17 mouse cellular contexts compared by ENCODE assay signal in genomic region chrX:164951858-164952576, GRCm38 (mm10). TPM values are rescaled to one million over a fixed set of nuclear protein-coding genes. Genes with fewer than 3 reads are reported as not detected.
DNase-seq lines count a peak whose midpoint lies in the region; ATAC-seq lines count a peak whose summit lies in the region.
"Had no signal": no experiment of that assay in that cellular context is flagged by ENCODE, and none has a peak within 500 bp of the region (broad histone marks: within the 10 kb centered on the region; RNA-seq: fewer than 3 reads in every experiment).

No protein-coding gene starts in this region.

- no peaks in the 10 kb centered on the region for H3K9me3 ChIP-seq in heart, embryonic 16.5 days (replicated peaks; ENCODE audit: control insufficient read depth, low read length)
- H3K9me3 ChIP-seq: liver, embryonic 13.5 days had no signal

- intact Hi-C loops in heart, postnatal 14 days (cut with DNase I) = no loop called here

- H3K27me3 ChIP-seq in heart, embryonic 16.5 days (ENCODE audit: control insufficient read depth, insufficient read depth, low read length) = no peaks in the 10 kb centered on the region
- H3K27me3 ChIP-seq: liver, embryonic 13.5 days had no signal

- no peak overlapping the region for H3K9ac ChIP-seq in heart, embryonic 16.5 days (ENCODE audit: low read length)
- H3K9ac ChIP-seq: liver, embryonic 13.5 days had no signal

- peak; percentile 93 for DNase-seq in heart, adult 11 months
- no peak for DNase-seq in heart, postnatal 14 days
- DNase-seq in 416B (ENCODE audit: low read depth) = peak; percentile 69
- peak; percentile 14 to 33 for DNase-seq in kidney, postnatal 36 days
- DNase-seq in urinary bladder, postnatal 14 days (ENCODE audit: low spot score) = no peak
- DNase-seq in natural killer cell, adult 2 months (ENCODE audit: low spot score in 2 of 2) = no peak
- DNase-seq: gastrocnemius, postnatal 36 days; liver, embryonic 13.5 days; thymus, adult 2 months had no signal

- H3K4me2 ChIP-seq in heart, embryonic 16.5 days (ENCODE audit: low read depth, low read length) = no peak overlapping the region
- H3K4me2 ChIP-seq: liver, embryonic 13.5 days had no signal

- no peak overlapping the region for H3K27ac ChIP-seq in heart, embryonic 16.5 days (ENCODE audit: low read length)
- H3K27ac ChIP-seq: liver, embryonic 13.5 days had no signal

- H3K4me3 ChIP-seq in heart, embryonic 16.5 days (ENCODE audit: low read length) = no peak overlapping the region
- H3K4me3 ChIP-seq: liver, embryonic 13.5 days had no signal

- no peaks in the 10 kb centered on the region for H3K36me3 ChIP-seq in heart, embryonic 16.5 days (ENCODE audit: control insufficient read depth, insufficient read depth)
- H3K36me3 ChIP-seq: liver, embryonic 13.5 days had no signal

- H3K4me1 ChIP-seq in heart, embryonic 16.5 days (ENCODE audit: control insufficient read depth, insufficient read depth, low read length) = no peaks in the 10 kb centered on the region
- H3K4me1 ChIP-seq: liver, embryonic 13.5 days had no signal

- 67% methylated on average over 11 of the region's 11 CpGs for WGBS in heart, embryonic 16.5 days

- ATAC-seq in heart, embryonic 16.5 days (replicated peaks; ENCODE audit: extremely low read depth, insufficient read depth, low FRiP score) = 0 out of 2 replicates have a peak, but pooled peaks have one; percentile 37
- no peak for ATAC-seq in CD4-positive, CD25-positive, alpha-beta regulatory T cell, adult 4 months
- ATAC-seq: inflammation-experienced regulatory T-cells, adult 6 months; midbrain, embryonic 16.5 days had no signal

RNA-seq across cellular contexts. Expression of gene Mospd2, which starts 28.2 kb away (rescaled TPM):
- total RNA-seq in heart, postnatal 14 days (2021) = 10 to 100 TPM; 15.0 to 15.4 TPM
- 10.0 and 10.6 TPM in 2 replicates for polyA plus RNA-seq in heart, embryonic 16.5 days (2015; fragmentation: Nextera tagmentation; extraction: Ambion mirVana)
- polyA plus RNA-seq in CD4-positive, CD25-positive, alpha-beta regulatory T cell, adult 4 months (2017; shearing (Covaris generic)) = 10 to 100 TPM; 14.6 to 14.8 TPM

RNA-seq across cellular contexts. Expression of gene Fancb, which starts 28.4 kb away (rescaled TPM):
- total RNA-seq in heart, postnatal 14 days (2021) = 1 to 10 TPM in 1 of 2 experiments, under 1 TPM in 1; 0.62 to 1.0 TPM
- polyA plus RNA-seq in heart, embryonic 16.5 days (2015; fragmentation: Nextera tagmentation; extraction: Ambion mirVana) = 5.2 and 5.4 TPM in 2 replicates
- 1 to 10 TPM; 2.7 to 3.8 TPM for polyA plus RNA-seq in CD4-positive, CD25-positive, alpha-beta regulatory T cell, adult 4 months (2017; shearing (Covaris generic))

RNA-seq across cellular contexts. Expression of gene Gm17604, which starts 52.6 kb away (rescaled TPM):
- not detected for total RNA-seq in heart, postnatal 14 days (2021)
- polyA plus RNA-seq in heart, embryonic 16.5 days (2015; fragmentation: Nextera tagmentation; extraction: Ambion mirVana) = not detected in 2 replicates
- polyA plus RNA-seq in CD4-positive, CD25-positive, alpha-beta regulatory T cell, adult 4 months (2017; shearing (Covaris generic)) = not detected
- total RNA-seq: gastrocnemius, postnatal 36 days; layer of hippocampus, postnatal 25 days; neutrophil, adult 5-6 weeks had no signal
- polyA plus RNA-seq: C2C12; cortical plate, adult 2 months; inflammation-experienced regulatory T-cells, adult 6 months; liver, embryonic 13.5 days; midbrain, embryonic 16.5 days; thymus, adult 2 months had no signal

Comparison
In these comparisons a context has a peak if more than half of its experiments do, and no peak if none do; other contexts are left out.
1. DNase-seq: peak in heart, adult 11 months (single experiment), 416B (single experiment) and kidney, postnatal 36 days (2 of 2); none in heart, postnatal 14 days (0 of 2), urinary bladder, postnatal 14 days (single experiment) and natural killer cell, adult 2 months (0 of 2).